Mouse (Mus musculus): ENCODE data around the gene Rxfp3. TPM values are rescaled to one million over a fixed set of nuclear protein-coding genes. Genes with fewer than 3 reads are reported as not detected.

Rxfp3 gene
- polyA plus RNA-seq, 1 experiment from 2014 or later: 1.2 TPM

GRCm38 (mm10) chr15:10985756-10986155 is 52.0 kb downstream of the Rxfp3 start:
- Histone ChIP-seq H3K27me3 (replicated peaks; ENCODE audit: control insufficient read depth, insufficient read depth, low read length) (no peaks in the 10 kb centered on the region), H3K36me3 (ENCODE audit: control insufficient read depth, insufficient read depth, low read length) (peaks cover 21% of the 10 kb centered on the region; the same call in 1 of the 2 replicates), H3K4me3 (ENCODE audit: low read depth, low read length) (no peak overlapping the region), H3K27ac (replicated peaks; ENCODE audit: low read depth, low read length) (no peak overlapping the region), H3K4me1 (ENCODE audit: control insufficient read depth, insufficient read depth, low read length) (peaks cover 8% of the 10 kb centered on the region), H3K4me2 (ENCODE audit: low read depth, low read length) (no peak overlapping the region), H3K9me3 (ENCODE audit: control insufficient read depth, low read length) (no peaks in the 10 kb centered on the region), H3K9ac (ENCODE audit: low read depth, low read length) (no peak overlapping the region)
- 79% methylated on average over 6 of the region's 6 CpGs for WGBS
- ATAC-seq (ENCODE audit: low read depth) (no peak), DNase-seq (ENCODE audit: low spot score) (no peak)

Other genes starting within 250 kb of the Rxfp3 start
- gene C1qtnf3, start 85.7 kb downstream of the Rxfp3 start, polyA plus RNA-seq (2014; fragmentation: Nextera tagmentation; extraction: Ambion mirVana): 115 and 159 TPM in 2 replicates
- gene Amacr, start 56.2 kb downstream of the Rxfp3 start, polyA plus RNA-seq (2014; fragmentation: Nextera tagmentation; extraction: Ambion mirVana): 27.9 and 28.6 TPM in 2 replicates
- gene Slc45a2, start 37.3 kb downstream of the Rxfp3 start, polyA plus RNA-seq (2014; fragmentation: Nextera tagmentation; extraction: Ambion mirVana): 0.86 and 1.1 TPM in 2 replicates
- gene Adamts12, start 26.8 kb upstream of the Rxfp3 start, polyA plus RNA-seq (2014; fragmentation: Nextera tagmentation; extraction: Ambion mirVana): 12.8 and 13.6 TPM in 2 replicates

All from embryonic facial prominence, embryonic 14.5 days (tissue).